Comparison of ENCODE assay signal across 8 mouse cellular contexts in genomic region chr11:69122336-69122951, GRCm38 (mm10). TPM values are rescaled to one million over a fixed set of nuclear protein-coding genes. Genes with fewer than 3 reads are reported as not detected.
DNase-seq lines count a peak whose midpoint lies in the region; ATAC-seq and TF ChIP-seq lines count a peak whose summit lies in the region.

Gene 9130213A22Rik (minus strand): TSS chr11:69122589.

- peak within 1 kb of the TSS; percentile 78 for H3K9ac ChIP-seq in intestine, embryonic 15.5 days
- peak within 1 kb of the TSS; percentile 55 for H3K9ac ChIP-seq in midbrain, embryonic 11.5 days (ENCODE audit: low read length)

- peak; percentile 36 for ATAC-seq in common myeloid progenitor, adult 5-6 weeks (replicated peaks; ENCODE audit: low read depth, poor library complexity, severe bottlenecking)
- ATAC-seq in intestine, embryonic 15.5 days: peak; percentile 64
- peak; percentile 72 for ATAC-seq in midbrain, embryonic 11.5 days (ENCODE audit: low FRiP score)
- ATAC-seq in megakaryocyte-erythroid progenitor cell, adult 5-6 weeks (replicated peaks; ENCODE audit: low FRiP score, low TSS enrichment, poor library complexity, severe bottlenecking): no peak

- peak; percentile 31; the same call in 1 of the 2 replicates for TF ChIP-seq CTCF in small intestine, adult 2 months (IDR thresholded peaks at IDR 0.05; ENCODE audit: extremely low read depth, insufficient read length, insufficient replicate concordance, low read depth, low read length)

- peak within 1 kb of the TSS; percentile 93 for H3K27ac ChIP-seq in intestine, embryonic 15.5 days
- peak within 1 kb of the TSS; percentile 8; the same call in 1 of the 2 replicates for H3K27ac ChIP-seq in midbrain, embryonic 11.5 days (ENCODE audit: low read depth, low read length)
- peak within 1 kb of the TSS; percentile 35; the same call in 1 of the 2 replicates for H3K27ac ChIP-seq in small intestine, adult 2 months (ENCODE audit: insufficient read depth, low read depth, low read length)

- peak within 1 kb of the TSS; percentile 79 for H3K4me3 ChIP-seq in intestine, embryonic 15.5 days (replicated peaks)
- peak within 1 kb of the TSS; percentile 59 for H3K4me3 ChIP-seq in midbrain, embryonic 11.5 days (ENCODE audit: low read depth, low read length)
- H3K4me3 ChIP-seq in small intestine, adult 2 months (ENCODE audit: low read depth, low read length): peak within 1 kb of the TSS; percentile 63

- H3K4me2 ChIP-seq in intestine, embryonic 15.5 days (replicated peaks): peak within 1 kb of the TSS; percentile 92
- H3K4me2 ChIP-seq in midbrain, embryonic 11.5 days: peak within 1 kb of the TSS; percentile 87

- peak; percentile 82 for DNase-seq in ZHBTc4 (ENCODE audit: low read depth, low spot score)
- peak; percentile 93 for DNase-seq in gastrocnemius, postnatal 14 days
- DNase-seq in left cerebral cortex, postnatal 4 days: peak; percentile 93
- DNase-seq in midbrain, embryonic 11.5 days (ENCODE audit: low spot score, missing footprints): peak; percentile 98

- H3K27me3 ChIP-seq in intestine, embryonic 15.5 days (replicated peaks): no peaks in the 10 kb centered on the region
- H3K27me3 ChIP-seq in midbrain, embryonic 11.5 days (ENCODE audit: control insufficient read depth, insufficient read depth, low read length): peaks cover 12% of the 10 kb centered on the region
- H3K27me3 ChIP-seq in small intestine, adult 2 months (ENCODE audit: control insufficient read depth, insufficient read depth, low read length): no peaks in the 10 kb centered on the region

- intact Hi-C loops in gastrocnemius, postnatal 14 days (cut with DNase I; ENCODE audit: low total_unique reads): loop anchor here (5.0 kb wide), 1 partner anchor 55 kb away; no protein-coding TSS in a partner anchor
- intact Hi-C loops in left cerebral cortex, postnatal 4 days (cut with DNase I): loop anchor here (2.0 kb wide), 1 partner anchor 60 kb away; no protein-coding TSS in a partner anchor

- H3K9me3 ChIP-seq in intestine, embryonic 15.5 days: no peaks in the 10 kb centered on the region
- H3K9me3 ChIP-seq in midbrain, embryonic 11.5 days (ENCODE audit: control insufficient read depth, low read length): no peaks in the 10 kb centered on the region

- WGBS in intestine, embryonic 15.5 days: under 1% methylated on average over 66 of the region's 66 CpGs
- WGBS in midbrain, embryonic 11.5 days: under 1% methylated on average over 57 of the region's 66 CpGs
- WGBS in small intestine, adult 2 months: under 1% methylated on average over 64 of the region's 66 CpGs

- no peaks in the 10 kb centered on the region for H3K36me3 ChIP-seq in intestine, embryonic 15.5 days
- no peaks in the 10 kb centered on the region for H3K36me3 ChIP-seq in midbrain, embryonic 11.5 days (ENCODE audit: control insufficient read depth, insufficient read depth, low read length)
- no peaks in the 10 kb centered on the region for H3K36me3 ChIP-seq in small intestine, adult 2 months (ENCODE audit: control insufficient read depth, insufficient read depth, low read length)

- peaks cover 38% of the 10 kb centered on the region for H3K4me1 ChIP-seq in intestine, embryonic 15.5 days (replicated peaks)
- H3K4me1 ChIP-seq in midbrain, embryonic 11.5 days (ENCODE audit: control insufficient read depth, insufficient read depth, low read length): peaks cover 35% of the 10 kb centered on the region
- H3K4me1 ChIP-seq in small intestine, adult 2 months (ENCODE audit: control insufficient read depth, insufficient read depth, insufficient read length, low read length): peaks cover 5% of the 10 kb centered on the region

- no peak for TF ChIP-seq POLR2A in small intestine, adult 2 months (IDR thresholded peaks at IDR 0.05; ENCODE audit: low read depth, low read length)

RNA-seq across cellular contexts. Expression of gene 9130213A22Rik, which starts in this region (rescaled TPM):
- total RNA-seq in common myeloid progenitor, adult 5-6 weeks (2017): not detected in 2 replicates
- under 1 TPM in 1 of 2 experiments, not detected in 1; 0.18 TPM for total RNA-seq in gastrocnemius, postnatal 14 days (2021)
- 0.29 and 0.34 TPM in 2 replicates for polyA plus RNA-seq in intestine, embryonic 15.5 days (2015; fragmentation: Nextera tagmentation; extraction: Ambion mirVana)
- total RNA-seq in left cerebral cortex, postnatal 4 days (2021): 1 to 10 TPM; 1.2 to 1.7 TPM
- 0.11 TPM in 1 of 2 replicates, not detected in the other for polyA plus RNA-seq in midbrain, embryonic 11.5 days (2014; fragmentation: Nextera tagmentation; extraction: Ambion mirVana)
- polyA plus RNA-seq in small intestine, adult 2 months (2012; rRNA removed): 0.29 and 0.38 TPM in 2 replicates
- total RNA-seq in megakaryocyte-erythroid progenitor cell, adult 5-6 weeks (2014; fragmentation: Nextera tagmentation): not detected in 2 replicates
- total RNA-seq in megakaryocyte-erythroid progenitor cell, adult 5-6 weeks (2017): not detected in 2 replicates

Comparison
In these comparisons a context has a peak if more than half of its experiments do, and no peak if none do; other contexts are left out.
1. Peak in ATAC-seq in common myeloid progenitor, adult 5-6 weeks; RNA of the gene not detected or under 1 TPM.
2. Peak in DNase-seq in gastrocnemius, postnatal 14 days; RNA of the gene not detected or under 1 TPM.
3. Peak in ATAC-seq, H3K4me3 ChIP-seq, H3K27ac ChIP-seq, H3K9ac ChIP-seq and H3K4me2 ChIP-seq in intestine, embryonic 15.5 days; RNA of the gene not detected or under 1 TPM.
4. Peak in DNase-seq, ATAC-seq, H3K4me3 ChIP-seq, H3K27ac ChIP-seq, H3K9ac ChIP-seq and H3K4me2 ChIP-seq in midbrain, embryonic 11.5 days; RNA of the gene not detected or under 1 TPM.
5. H3K27ac ChIP-seq: peak in every context shown above with its lines; median percentile 93 in intestine, embryonic 15.5 days; 35 in small intestine, adult 2 months; 8 in midbrain, embryonic 11.5 days.